Mouse (Mus musculus): Measurements from ENCODE around the gene Bbs9. TPM values are rescaled to one million over a fixed set of nuclear protein-coding genes. Genes with fewer than 3 reads are reported as not detected.

The Bbs9 gene
- polyA plus RNA-seq, 1 experiment from 2014 or later, result 11.9 TPM

GRCm38 (mm10) chr9:22627912-22628311, 152.4 kb downstream of the Bbs9 start:
- no peak overlapping the region for H3K27ac ChIP-seq (replicated peaks)
- no peak overlapping the region for H3K4me3 ChIP-seq
- no peaks in the 10 kb centered on the region for H3K9me3 ChIP-seq
- DNase-seq (ENCODE audit: low spot score), result no peak
- H3K4me1 ChIP-seq, result no peaks in the 10 kb centered on the region
- H3K36me3 ChIP-seq (replicated peaks), result no peaks in the 10 kb centered on the region
- H3K27me3 ChIP-seq (replicated peaks; ENCODE audit: low read depth, poor library complexity, severe bottlenecking), result no peaks in the 10 kb centered on the region
- WGBS, result 80% methylated on average over 3 of the region's 3 CpGs

GRCm38 (mm10) chr9:22632800-22633485, 157.4 kb downstream of the Bbs9 start:
- no peaks in the 10 kb centered on the region for H3K36me3 ChIP-seq (replicated peaks)
- no peaks in the 10 kb centered on the region for H3K4me1 ChIP-seq
- 87% methylated on average over 9 of the region's 9 CpGs for WGBS

DNA sequence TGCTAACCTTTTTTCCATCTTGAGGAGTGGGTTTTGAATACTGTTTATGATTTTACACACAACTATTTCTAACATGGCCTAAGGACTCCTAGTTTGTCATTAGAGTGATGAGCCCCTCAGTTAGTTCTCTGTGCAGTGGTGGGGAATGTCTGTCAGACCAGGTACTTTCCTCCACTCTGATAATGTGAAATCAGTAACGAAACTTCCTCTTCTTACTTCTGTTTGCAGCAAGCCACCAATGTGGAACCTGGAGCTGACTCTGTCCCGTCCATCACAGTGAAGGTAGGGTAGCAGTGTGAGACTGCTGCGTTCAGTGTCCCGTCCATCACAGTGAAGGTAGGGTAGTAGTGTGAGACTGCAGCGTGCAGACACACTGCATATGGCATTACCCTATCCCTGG, 163.0 kb downstream of the Bbs9 start:
- H3K27ac ChIP-seq (replicated peaks), result no peak overlapping the region
- no peak overlapping the region for H3K4me3 ChIP-seq
- peaks cover 5% of the 10 kb centered on the region; the same call in 1 of the 2 replicates for H3K4me1 ChIP-seq
- 90% methylated on average over 5 of the region's 5 CpGs for WGBS
- no peaks in the 10 kb centered on the region for H3K9me3 ChIP-seq
- DNase-seq (ENCODE audit: low spot score), result no peak
- no peaks in the 10 kb centered on the region for H3K36me3 ChIP-seq (replicated peaks)
- no peaks in the 10 kb centered on the region for H3K27me3 ChIP-seq (replicated peaks; ENCODE audit: low read depth, poor library complexity, severe bottlenecking)

More at GRCm38 (mm10) chr9:22632800-22633485, 157.4 kb downstream of the Bbs9 start:
- Histone ChIP-seq H3K27me3 (replicated peaks; ENCODE audit: low read depth, poor library complexity, severe bottlenecking) (no peaks in the 10 kb centered on the region), H3K4me3 (no peak overlapping the region), H3K27ac (replicated peaks) (no peak overlapping the region), H3K9me3 (no peaks in the 10 kb centered on the region)
- no peak for DNase-seq (ENCODE audit: low spot score)

- WGBS, result 38% methylated on average over 13 of the region's 13 CpGs
- peaks cover 5% of the 10 kb centered on the region; the same call in 1 of the 2 replicates for H3K4me1 ChIP-seq
- H3K9me3 ChIP-seq, result no peaks in the 10 kb centered on the region
- no peak overlapping the region for H3K4me3 ChIP-seq
- H3K36me3 ChIP-seq (replicated peaks), result no peaks in the 10 kb centered on the region
- no peak overlapping the region; the same call in 1 of the 2 replicates for H3K27ac ChIP-seq (replicated peaks)
- H3K27me3 ChIP-seq (replicated peaks; ENCODE audit: low read depth, poor library complexity, severe bottlenecking), result no peaks in the 10 kb centered on the region
- no peak for DNase-seq (ENCODE audit: low spot score)
These were observed 165.3 kb downstream of the Bbs9 start for GRCm38 (mm10) chr9:22640683-22641431.

DNA sequence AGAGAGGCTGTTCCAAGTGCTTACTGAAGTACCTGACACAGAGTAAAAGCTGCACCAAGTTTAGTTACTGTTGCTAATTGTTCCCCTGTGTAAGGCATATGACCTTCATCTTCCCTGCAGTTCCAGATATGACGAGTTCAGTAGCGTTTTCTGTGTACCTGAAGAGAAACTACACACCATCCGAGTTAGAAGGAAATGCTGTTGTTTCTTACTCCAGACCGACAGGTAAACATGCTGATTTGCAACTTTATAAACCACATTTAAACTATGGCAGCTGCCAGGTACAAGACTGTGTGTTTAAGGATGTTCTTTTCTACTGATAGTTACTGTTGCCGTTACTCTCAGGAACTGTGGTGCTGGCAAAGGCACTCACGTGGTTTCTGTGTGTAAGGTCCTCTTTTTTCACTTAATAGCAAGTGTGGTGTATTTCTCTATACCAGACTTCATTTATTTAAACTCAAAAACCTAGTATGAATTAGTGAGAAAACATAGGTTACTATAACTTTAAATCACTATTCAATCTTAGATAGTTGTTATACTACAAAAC, 170.4 kb downstream of the Bbs9 start:
- 88% methylated on average over 6 of the region's 6 CpGs for WGBS
- H3K4me1 ChIP-seq, result peaks cover 2% of the 10 kb centered on the region; the same call in 1 of the 2 replicates

DNA sequence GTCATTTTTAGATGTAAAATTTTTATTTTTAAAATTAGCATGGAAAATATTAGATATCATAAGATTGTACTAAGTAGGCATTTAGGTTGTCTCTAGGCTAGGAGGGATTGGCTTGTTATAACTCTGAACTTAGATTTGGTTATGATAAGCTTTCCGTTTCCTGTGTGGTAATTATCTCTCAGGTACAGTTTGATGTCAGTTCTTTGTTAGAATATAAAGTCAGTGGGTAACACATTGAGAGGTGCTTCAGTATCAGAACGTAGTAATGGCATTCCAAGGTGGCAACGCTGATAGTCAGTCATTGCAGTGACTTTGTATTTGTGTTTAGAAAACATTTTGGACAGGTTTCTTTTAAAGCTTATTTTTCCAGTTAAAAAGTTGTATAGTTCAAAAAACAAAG, 170.9 kb downstream of the Bbs9 start:
- no peaks in the 10 kb centered on the region for H3K27me3 ChIP-seq (replicated peaks; ENCODE audit: low read depth, poor library complexity, severe bottlenecking)
- no peaks in the 10 kb centered on the region for H3K36me3 ChIP-seq (replicated peaks)
- WGBS, result 88% methylated on average over 3 of the region's 3 CpGs
- H3K4me1 ChIP-seq, result no peaks in the 10 kb centered on the region
- no peak for DNase-seq (ENCODE audit: low spot score)
- H3K4me3 ChIP-seq, result no peak overlapping the region
- no peaks in the 10 kb centered on the region for H3K9me3 ChIP-seq
- H3K27ac ChIP-seq (replicated peaks), result no peak overlapping the region

More for the DNA sequence above, 170.4 kb downstream of the Bbs9 start:
- DNase-seq (ENCODE audit: low spot score), result no peak
- no peak overlapping the region for H3K4me3 ChIP-seq
- no peaks in the 10 kb centered on the region for H3K9me3 ChIP-seq
- no peak overlapping the region for H3K27ac ChIP-seq (replicated peaks)
- H3K27me3 ChIP-seq (replicated peaks; ENCODE audit: low read depth, poor library complexity, severe bottlenecking), result no peaks in the 10 kb centered on the region
- no peaks in the 10 kb centered on the region for H3K36me3 ChIP-seq (replicated peaks)

DNA sequence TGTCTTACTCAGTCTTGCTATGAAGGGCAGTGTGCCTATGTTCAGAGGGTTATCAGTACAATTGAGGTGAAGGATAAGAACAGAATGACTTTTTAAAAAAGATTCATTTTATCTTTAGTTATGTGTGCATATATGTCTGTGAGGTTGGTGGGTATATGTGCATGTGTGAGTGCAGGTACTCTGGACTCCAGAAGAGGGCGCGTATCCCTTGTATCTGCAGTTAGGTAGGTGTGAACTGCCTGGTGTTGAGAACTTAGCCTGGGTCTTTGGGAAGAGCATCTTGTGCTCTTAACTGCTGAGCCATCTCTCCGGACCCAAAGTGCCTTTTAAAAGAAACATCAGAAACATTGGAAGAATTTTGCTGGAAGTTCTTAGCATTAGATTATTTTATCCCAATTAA, 172.6 kb downstream of the Bbs9 start:
- no peaks in the 10 kb centered on the region for H3K36me3 ChIP-seq (replicated peaks)
- DNase-seq (ENCODE audit: low spot score), result no peak
- H3K4me3 ChIP-seq, result no peak overlapping the region
- H3K4me1 ChIP-seq, result no peaks in the 10 kb centered on the region
- 93% methylated on average over 3 of the region's 3 CpGs for WGBS
- H3K27me3 ChIP-seq (replicated peaks; ENCODE audit: low read depth, poor library complexity, severe bottlenecking), result no peaks in the 10 kb centered on the region
- H3K27ac ChIP-seq (replicated peaks), result no peak overlapping the region
- H3K9me3 ChIP-seq, result no peaks in the 10 kb centered on the region

- DNase-seq (ENCODE audit: low spot score), result no peak
- H3K27ac ChIP-seq (replicated peaks), result no peak overlapping the region
- H3K4me3 ChIP-seq, result no peak overlapping the region
- H3K27me3 ChIP-seq (replicated peaks; ENCODE audit: low read depth, poor library complexity, severe bottlenecking), result no peaks in the 10 kb centered on the region
- WGBS, result 86% methylated on average over 10 of the region's 10 CpGs
- H3K4me1 ChIP-seq, result no peaks in the 10 kb centered on the region
- H3K9me3 ChIP-seq, result no peaks in the 10 kb centered on the region
- H3K36me3 ChIP-seq (replicated peaks), result no peaks in the 10 kb centered on the region
These were observed 174.1 kb downstream of the Bbs9 start for GRCm38 (mm10) chr9:22649606-22650005.

DNA sequence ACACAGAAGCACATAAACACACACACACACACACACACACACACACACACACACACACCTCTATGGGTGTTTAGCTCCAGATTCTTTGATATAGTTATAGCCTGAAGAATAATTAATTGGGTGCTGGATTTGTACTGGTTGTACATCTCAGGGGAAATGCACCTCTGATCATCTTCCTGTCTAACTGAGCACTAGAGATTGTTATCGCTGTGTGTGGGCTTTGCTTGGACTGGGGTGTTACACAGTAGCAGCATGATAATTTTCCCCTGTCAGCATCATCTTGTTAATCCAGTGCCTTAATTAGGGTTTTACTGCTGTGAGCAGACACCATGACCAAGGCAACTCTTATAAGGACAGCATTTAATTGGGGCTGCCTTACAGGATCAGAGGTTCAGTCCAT, 175.3 kb downstream of the Bbs9 start:
- H3K4me1 ChIP-seq, result no peaks in the 10 kb centered on the region
- DNase-seq (ENCODE audit: low spot score), result no peak
- H3K36me3 ChIP-seq (replicated peaks), result no peaks in the 10 kb centered on the region
- H3K27me3 ChIP-seq (replicated peaks; ENCODE audit: low read depth, poor library complexity, severe bottlenecking), result no peaks in the 10 kb centered on the region
- H3K4me3 ChIP-seq, result no peak overlapping the region
- no peaks in the 10 kb centered on the region for H3K9me3 ChIP-seq
- 97% methylated on average over 1 of the region's 1 CpGs for WGBS
- H3K27ac ChIP-seq (replicated peaks), result no peak overlapping the region

DNA sequence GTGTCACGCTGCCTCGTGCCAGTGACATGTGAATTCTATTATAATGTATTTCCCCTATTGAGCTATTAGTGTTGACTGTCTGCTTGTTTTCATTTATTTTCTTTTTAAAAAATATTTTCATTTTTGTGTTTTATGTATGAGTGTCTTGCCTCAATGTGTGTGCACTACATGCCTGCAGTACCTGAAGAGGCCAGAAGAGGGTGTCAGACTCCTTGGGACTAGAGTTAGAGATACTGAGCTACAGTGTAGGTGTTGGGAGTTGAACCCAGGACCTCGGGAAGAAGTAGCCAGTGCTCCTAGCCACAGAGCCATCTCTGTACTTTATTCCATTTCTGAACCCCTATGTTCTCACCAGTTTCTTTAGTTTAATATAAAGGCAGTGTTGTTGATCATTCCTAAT, 176.1 kb downstream of the Bbs9 start:
- 89% methylated on average over 3 of the region's 3 CpGs for WGBS
- H3K9me3 ChIP-seq, result no peaks in the 10 kb centered on the region
- DNase-seq (ENCODE audit: low spot score), result no peak
- H3K27ac ChIP-seq (replicated peaks), result no peak overlapping the region
- H3K4me3 ChIP-seq, result no peak overlapping the region
- no peaks in the 10 kb centered on the region for H3K4me1 ChIP-seq
- no peaks in the 10 kb centered on the region for H3K27me3 ChIP-seq (replicated peaks; ENCODE audit: low read depth, poor library complexity, severe bottlenecking)
- no peaks in the 10 kb centered on the region for H3K36me3 ChIP-seq (replicated peaks)

- Histone ChIP-seq H3K9me3 (no peaks in the 10 kb centered on the region), H3K27me3 (replicated peaks; ENCODE audit: low read depth, poor library complexity, severe bottlenecking) (no peaks in the 10 kb centered on the region), H3K36me3 (replicated peaks) (no peaks in the 10 kb centered on the region), H3K27ac (replicated peaks) (no peak overlapping the region), H3K4me3 (no peak overlapping the region), H3K4me1 (no peaks in the 10 kb centered on the region)
- no peak for DNase-seq (ENCODE audit: low spot score)
- 76% methylated on average over 11 of the region's 11 CpGs for WGBS
These were observed 179.3 kb downstream of the Bbs9 start for GRCm38 (mm10) chr9:22654726-22655393.

DNA sequence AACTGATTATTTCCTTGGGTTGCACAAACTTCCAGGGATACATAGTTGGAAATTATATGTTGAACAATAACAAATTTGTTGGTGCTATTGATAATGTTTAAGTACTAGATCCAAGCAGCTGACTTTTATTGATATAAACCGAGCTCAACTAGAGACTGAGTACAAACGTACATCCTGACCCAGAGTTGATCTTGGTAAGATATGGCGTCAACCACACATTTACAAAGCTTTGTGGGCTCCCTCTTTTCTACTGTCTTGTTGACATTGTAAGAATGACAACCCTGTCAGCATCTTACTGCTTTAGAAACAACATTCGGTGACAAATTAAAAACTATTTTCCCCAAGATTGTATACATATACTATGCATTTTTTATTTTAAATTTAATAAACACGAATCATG, 181.7 kb downstream of the Bbs9 start:
- no peak overlapping the region for H3K27ac ChIP-seq (replicated peaks)
- H3K9me3 ChIP-seq, result no peaks in the 10 kb centered on the region

More for the DNA sequence above, 181.7 kb downstream of the Bbs9 start:
- WGBS, result 89% methylated on average over 5 of the region's 5 CpGs
- Histone ChIP-seq H3K36me3 (replicated peaks) (no peaks in the 10 kb centered on the region), H3K27me3 (replicated peaks; ENCODE audit: low read depth, poor library complexity, severe bottlenecking) (no peaks in the 10 kb centered on the region), H3K4me1 (no peaks in the 10 kb centered on the region), H3K4me3 (no peak overlapping the region)
- DNase-seq (ENCODE audit: low spot score), result no peak
